Mouse (Mus musculus): ENCODE data around the gene Tmem59.

Gene Tmem59

GRCm38 (mm10) chr4:107247110-107247509 is 68.9 kb downstream of the Tmem59 start:
- CTCF ChIA-PET: interaction anchor here in 2 of 4 experiments (0.6 to 1.3 kb wide), 3 partner anchors 102 to 341 kb away, joined by 3 to 7 read pairs (median 4); no protein-coding TSS in a partner anchor
- POLR2A ChIA-PET: interaction anchor here in 3 of 4 experiments (0.7 to 2.0 kb wide), 5 partner anchors 11 to 408 kb away, joined by 3 to 8 read pairs (median 4); partner anchors contain the start of genes Tmem59 (in 2 of the 3) and Tceanc2 (in 1 of the 3)

GRCm38 (mm10) chr4:107248061-107248460 is 69.9 kb downstream of the Tmem59 start:
- CTCF ChIA-PET: interaction anchor here in 1 of 4 experiments (0.8 kb wide), 1 partner anchor 101 kb away, joined by 4 read pairs; no protein-coding TSS in a partner anchor
- POLR2A ChIA-PET: interaction anchor here in 3 of 4 experiments (0.7 to 2.0 kb wide), 5 partner anchors 10 to 409 kb away, joined by 3 to 8 read pairs (median 4); partner anchors contain the start of genes Tmem59 (in 2 of the 3) and Tceanc2 (in 1 of the 3)

- ChIA-PET POLR2A (interaction anchor here in 2 of 4 experiments (0.6 to 1.1 kb wide), 4 partner anchors 28 to 327 kb away, joined by 3 read pairs; no protein-coding TSS in a partner anchor), CTCF (interaction anchor here in 2 of 4 experiments (0.9 to 1.6 kb wide), 2 partner anchors 100 kb away, joined by 3 to 5 read pairs; no protein-coding TSS in a partner anchor)
These were observed 71.3 kb downstream of the Tmem59 start for GRCm38 (mm10) chr4:107249471-107249870.

GRCm38 (mm10) chr4:107250494-107250893 is 72.3 kb downstream of the Tmem59 start:
- ChIA-PET CTCF (interaction anchor here in 3 of 4 experiments (0.7 to 1.7 kb wide), 5 partner anchors 97 to 389 kb away, joined by 3 to 8 read pairs (median 4); no protein-coding TSS in a partner anchor), POLR2A (interaction anchor here in 1 of 4 experiments (0.7 to 1.1 kb wide), 4 partner anchors 8 to 99 kb away, joined by 3 read pairs; partner anchors contain the start of gene Tmem59)

Data from embryonic stem cell, embryonic (primary cell).